Mouse (Mus musculus): ENCODE data around the gene Cfd. TPM values are rescaled to one million over a fixed set of nuclear protein-coding genes. Genes with fewer than 3 reads are reported as not detected.

Gene Cfd
- total RNA-seq, 2 experiments from 2014 or later: not detected

DNA sequence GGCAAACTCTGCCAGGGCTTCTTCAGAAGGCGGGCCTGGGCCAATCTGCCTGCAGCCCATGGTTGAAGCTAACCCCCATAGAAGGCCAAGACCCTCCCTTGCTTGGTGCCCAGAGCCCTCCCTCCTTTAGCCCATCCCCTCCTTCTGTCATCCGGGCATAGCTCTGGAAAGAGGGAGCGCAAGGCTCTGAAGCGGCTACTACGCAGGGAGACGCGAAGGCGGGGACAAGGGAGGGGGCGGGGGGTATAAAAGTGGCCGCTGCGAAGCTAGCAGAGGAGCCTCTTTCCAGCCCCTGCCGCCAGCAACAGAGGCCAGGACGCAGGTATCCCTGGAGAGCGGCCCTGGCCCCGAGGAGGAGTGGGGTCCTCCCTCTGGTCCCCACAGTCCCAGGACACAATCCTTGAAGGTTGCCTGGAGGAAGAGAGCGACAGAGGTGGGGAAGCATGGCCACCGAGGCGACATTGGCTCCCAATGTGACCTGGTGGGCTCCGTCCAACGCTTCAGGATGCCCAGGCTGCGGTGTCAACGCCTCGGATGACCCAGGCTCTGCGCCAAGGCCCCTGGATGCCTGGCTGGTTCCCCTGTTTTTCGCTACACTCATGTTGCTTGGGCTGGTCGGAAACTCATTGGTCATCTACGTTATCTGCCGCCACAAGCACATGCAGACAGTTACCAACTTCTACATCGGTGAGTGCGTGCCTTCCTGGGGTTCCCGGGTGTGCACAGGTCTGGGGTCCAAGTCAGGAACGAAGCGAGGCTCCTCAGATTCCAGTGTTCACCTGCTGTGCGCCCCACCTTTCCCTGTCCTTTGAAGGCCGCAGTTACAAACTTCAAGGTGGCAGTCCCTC is 27.8 kb downstream of the Cfd start:
- no peak for TF ChIP-seq CTCF (conservative IDR thresholded peaks at IDR 0.05)
- no peak for DNase-seq (ENCODE audit: low spot score in 2 of 2)
- Histone ChIP-seq H3K4me3 (peak overlapping the region; percentile 22; the same call in 1 of the 2 replicates), H3K27ac (no peak overlapping the region)

DNA sequence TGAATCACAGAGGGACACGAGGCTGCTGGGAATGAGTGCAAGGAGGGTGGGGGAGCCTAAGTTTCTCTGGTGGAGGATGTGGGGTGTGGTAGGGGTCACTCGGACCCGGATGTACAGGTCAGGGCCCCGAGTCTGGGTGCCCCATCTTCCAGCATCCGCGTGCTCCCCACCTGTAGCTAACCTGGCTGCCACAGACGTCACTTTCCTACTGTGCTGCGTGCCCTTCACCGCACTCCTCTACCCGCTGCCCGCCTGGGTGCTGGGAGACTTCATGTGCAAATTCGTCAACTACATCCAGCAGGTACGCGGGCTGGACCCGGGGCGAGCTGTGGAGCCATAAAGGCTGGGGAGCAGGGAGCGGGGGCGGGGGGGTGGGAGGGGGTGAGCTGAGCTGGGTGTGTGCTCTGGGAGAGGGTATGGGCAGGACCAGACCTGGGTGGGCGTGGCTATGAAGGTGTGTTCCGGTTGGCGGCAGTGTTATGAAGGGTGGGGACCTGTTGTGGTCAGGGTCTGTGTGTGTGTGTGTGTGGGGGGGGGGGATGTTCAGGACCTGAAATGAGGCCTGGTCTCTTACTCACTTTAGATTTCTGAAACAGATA is 28.7 kb downstream of the Cfd start:
- Histone ChIP-seq H3K4me3 (no peak overlapping the region), H3K27ac (no peak overlapping the region)
- TF ChIP-seq CTCF (conservative IDR thresholded peaks at IDR 0.05): no peak
- no peak for DNase-seq (ENCODE audit: low spot score in 2 of 2)

DNA sequence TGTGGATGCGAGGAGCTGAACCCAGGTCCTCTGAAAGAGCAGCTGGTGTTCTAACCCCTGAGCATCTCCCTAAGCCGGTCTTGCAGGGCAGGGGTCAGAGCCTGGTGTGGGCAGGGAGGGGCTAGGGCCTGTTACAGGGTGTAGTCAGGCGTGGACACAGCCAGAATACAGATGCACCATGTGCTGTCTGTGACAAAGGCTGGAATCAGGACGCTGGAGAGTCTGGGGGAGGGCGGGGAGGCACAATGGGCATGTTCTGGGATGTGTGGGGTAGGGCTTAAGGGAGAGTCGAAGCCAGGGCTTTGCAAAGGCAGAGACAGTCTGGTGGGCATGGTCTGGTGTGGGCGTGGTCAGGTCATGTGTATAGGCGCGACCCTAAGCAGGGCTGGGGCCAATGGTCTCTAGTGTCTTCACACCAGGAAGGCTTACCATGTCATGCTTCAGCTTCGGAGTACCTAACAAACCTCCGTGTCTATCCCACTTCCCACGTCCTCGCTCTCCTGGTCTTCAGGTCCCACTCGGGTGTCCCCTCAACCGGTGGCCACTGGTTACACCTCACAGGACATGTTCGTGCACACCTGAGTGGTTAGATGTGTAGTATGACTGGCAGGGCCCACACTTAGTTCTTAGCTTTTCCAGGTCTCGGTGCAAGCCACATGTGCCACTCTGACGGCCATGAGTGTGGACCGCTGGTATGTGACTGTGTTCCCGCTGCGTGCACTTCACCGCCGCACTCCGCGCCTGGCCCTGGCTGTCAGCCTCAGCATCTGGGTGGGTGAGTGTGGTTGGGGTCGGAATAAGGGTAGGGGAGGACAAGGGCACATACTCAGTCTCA is 29.6 kb downstream of the Cfd start:
- no peak overlapping the region for H3K27ac ChIP-seq
- peak overlapping the region; percentile 42; the same call in 1 of the 2 replicates for H3K4me3 ChIP-seq
- no peak for DNase-seq (ENCODE audit: low spot score in 2 of 2)
- TF ChIP-seq CTCF (conservative IDR thresholded peaks at IDR 0.05): no peak

DNA sequence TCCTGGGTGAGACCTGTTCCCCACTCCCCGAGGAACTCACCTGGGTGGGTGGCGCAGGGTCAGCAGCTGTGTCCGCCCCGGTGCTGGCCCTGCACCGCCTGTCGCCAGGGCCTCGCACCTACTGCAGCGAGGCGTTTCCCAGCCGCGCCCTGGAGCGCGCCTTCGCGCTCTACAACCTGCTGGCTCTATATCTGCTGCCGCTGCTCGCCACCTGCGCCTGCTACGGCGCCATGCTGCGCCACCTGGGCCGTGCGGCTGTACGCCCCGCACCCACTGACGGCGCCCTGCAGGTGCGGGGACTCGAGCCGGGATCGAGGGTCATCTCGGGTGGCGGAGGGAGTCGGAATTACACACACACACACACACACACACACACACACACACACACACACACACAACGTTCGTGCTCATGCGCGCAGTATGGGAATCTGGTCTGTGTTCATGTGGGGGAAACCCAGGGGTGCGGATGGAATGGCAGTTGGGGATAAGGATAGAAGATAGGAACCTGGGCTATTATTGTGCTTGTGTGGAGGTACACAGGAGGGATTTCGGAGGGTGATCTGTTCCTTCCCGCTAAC is 30.4 kb downstream of the Cfd start, which contains the start of gene R3hdm4:
TSS of gene R3hdm4 (minus strand) at position 251 of the 578 bp plus-strand sequence.
- Histone ChIP-seq H3K4me3 (peak within 1 kb of the TSS; percentile 42), H3K27ac (no peak within 1 kb of the TSS)
- no peak for DNase-seq (ENCODE audit: low spot score in 2 of 2)
- TF ChIP-seq CTCF (conservative IDR thresholded peaks at IDR 0.05): no peak

DNA sequence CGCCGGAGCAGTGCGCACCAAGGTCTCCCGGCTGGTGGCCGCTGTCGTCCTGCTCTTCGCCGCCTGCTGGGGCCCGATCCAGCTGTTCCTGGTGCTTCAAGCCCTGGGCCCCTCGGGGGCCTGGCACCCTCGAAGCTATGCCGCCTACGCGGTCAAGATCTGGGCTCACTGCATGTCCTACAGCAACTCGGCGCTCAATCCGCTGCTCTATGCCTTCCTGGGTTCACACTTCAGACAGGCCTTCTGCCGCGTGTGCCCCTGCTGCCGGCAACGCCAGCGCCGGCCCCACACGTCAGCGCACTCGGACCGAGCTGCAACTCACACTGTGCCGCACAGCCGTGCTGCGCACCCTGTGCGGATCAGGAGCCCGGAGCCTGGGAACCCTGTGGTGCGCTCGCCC is 30.9 kb downstream of the Cfd start:
- H3K4me3 ChIP-seq: peak overlapping the region; percentile 32
- no peak for TF ChIP-seq CTCF (conservative IDR thresholded peaks at IDR 0.05)
- no peak for DNase-seq (ENCODE audit: low spot score in 2 of 2)
- no peak overlapping the region for H3K27ac ChIP-seq

DNA sequence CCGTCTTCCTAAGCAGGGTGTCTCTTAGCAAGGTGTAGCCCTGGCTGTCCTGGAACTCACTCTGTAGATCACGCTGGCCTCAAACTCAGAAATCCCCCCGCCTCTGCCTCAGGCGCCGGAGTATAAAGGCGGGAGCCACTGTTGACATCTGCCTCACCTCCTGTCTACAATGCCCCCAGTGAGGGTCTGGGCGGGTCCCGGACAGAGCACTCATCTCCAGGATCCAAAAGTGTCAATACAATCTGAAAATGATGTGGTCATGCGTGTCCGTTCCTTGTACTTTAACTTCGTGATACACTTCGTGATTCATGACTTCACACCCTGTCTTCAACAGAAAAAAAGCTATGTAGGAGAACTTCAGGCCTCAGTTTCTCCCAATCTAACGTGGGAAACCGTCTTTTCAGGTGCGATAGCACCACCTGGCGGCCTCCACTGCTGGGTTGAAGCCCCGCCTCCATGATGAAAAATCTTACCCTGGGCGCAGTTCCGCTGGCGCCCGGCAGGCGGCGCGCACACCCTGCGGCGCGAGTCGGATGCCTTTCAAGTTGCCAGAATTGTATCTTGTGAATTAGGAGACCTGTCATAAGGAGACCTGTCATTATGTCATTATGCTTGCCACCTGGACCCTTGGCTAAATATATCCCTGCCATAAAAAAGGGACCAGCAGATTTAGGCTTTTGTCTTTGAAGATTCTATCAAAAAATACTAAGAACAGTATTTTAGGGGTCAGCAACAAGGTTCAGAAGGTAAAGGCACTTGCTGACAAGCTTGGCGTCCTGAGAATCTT is 34.5 kb downstream of the Cfd start:
- Histone ChIP-seq H3K27ac (peak overlapping the region; percentile 96; the same call in 1 of the 2 replicates), H3K4me3 (no peak overlapping the region)
- DNase-seq (ENCODE audit: low spot score in 2 of 2): peak; percentile 92 to 98

DNA sequence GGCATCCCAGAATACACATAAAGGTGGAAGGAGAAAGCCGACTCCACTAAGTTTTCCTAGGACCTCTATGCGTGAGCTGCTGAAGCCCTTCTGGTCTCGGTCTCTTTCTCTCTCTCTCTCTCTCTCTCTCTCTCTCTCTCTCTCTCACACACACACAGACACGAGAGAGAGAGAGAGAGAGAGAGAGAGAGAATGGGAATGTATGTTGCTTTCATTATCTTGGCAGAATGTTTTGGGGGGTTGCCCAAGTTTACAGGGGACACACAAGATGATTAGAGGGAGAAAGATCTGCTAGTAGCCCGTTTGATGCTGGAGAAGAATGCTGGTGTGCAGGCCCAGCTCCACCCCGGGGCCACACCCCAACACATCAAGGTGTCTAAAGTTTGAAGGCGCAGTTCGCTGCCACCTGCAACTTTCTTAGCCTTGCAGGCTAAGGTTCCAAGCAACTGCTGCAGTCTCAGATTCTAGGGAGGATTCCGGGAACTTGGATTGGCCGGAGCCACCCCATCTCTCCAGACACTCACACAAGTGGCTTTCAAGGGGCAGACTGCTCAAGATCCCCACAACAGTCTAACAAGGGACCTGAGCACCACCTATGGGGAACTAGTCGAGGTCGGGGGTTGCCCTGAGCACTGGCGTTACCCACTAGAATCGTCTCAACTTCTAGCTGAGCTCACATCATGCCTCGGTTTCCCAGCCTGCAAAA is 35.3 kb downstream of the Cfd start:
- DNase-seq (ENCODE audit: low spot score in 2 of 2): no peak
- Histone ChIP-seq H3K4me3 (peak overlapping the region; percentile 90), H3K27ac (peak overlapping the region; percentile 96)
- TF ChIP-seq CTCF (conservative IDR thresholded peaks at IDR 0.05): no peak

More for the DNA sequence above, 34.5 kb downstream of the Cfd start:
- TF ChIP-seq CTCF (conservative IDR thresholded peaks at IDR 0.05): peak; percentile 100

DNA sequence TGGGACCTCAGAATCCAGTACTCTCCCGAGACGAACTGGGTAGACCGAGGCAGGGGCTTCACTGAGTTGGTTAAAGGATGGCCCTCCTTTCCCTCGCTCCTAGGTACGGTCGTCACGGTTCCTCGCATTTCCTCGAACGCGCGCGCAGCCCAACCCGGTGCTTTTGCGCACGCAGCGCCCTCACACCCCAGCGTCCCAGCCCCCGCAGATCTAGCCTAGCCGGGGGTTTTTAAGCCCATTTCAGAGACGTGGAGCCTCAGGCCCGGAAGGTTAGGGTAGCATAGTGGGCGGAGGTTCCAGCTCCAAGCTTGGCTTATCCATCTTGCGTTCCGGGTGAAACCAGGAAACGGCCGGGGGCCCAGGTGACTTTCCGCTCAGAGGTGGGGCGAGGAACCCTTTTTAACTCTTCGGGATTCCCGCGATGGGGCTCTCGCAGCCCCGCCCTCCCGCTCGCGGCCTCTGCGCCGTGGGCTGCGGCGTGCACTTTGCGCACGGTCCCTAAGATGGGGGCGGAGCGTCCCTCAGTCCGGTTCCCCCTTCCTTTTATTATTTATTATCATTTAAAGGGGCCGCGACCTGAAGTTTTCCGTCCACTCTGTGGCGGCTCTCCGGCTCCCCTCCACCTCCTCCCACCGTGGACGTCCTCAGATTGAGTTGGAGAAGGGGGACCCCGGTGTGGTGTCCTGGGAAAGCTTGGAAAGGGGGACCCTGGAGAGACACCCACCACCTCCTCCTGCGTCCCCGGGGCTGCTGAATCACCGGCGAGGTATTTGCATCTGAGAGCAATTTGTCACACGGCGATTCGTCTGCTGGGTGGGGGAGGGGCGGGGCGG is 36.1 kb downstream of the Cfd start, which contains the start of gene Arid3a:
TSS of gene Arid3a (plus strand) at position 553 of the 833 bp plus-strand sequence.
- peak within 1 kb of the TSS; percentile 90 for H3K4me3 ChIP-seq
- peak within 1 kb of the TSS; percentile 96 for H3K27ac ChIP-seq
- TF ChIP-seq CTCF (conservative IDR thresholded peaks at IDR 0.05): no peak
- peak; percentile 79 to 87 for DNase-seq (ENCODE audit: low spot score in 2 of 2)

DNA sequence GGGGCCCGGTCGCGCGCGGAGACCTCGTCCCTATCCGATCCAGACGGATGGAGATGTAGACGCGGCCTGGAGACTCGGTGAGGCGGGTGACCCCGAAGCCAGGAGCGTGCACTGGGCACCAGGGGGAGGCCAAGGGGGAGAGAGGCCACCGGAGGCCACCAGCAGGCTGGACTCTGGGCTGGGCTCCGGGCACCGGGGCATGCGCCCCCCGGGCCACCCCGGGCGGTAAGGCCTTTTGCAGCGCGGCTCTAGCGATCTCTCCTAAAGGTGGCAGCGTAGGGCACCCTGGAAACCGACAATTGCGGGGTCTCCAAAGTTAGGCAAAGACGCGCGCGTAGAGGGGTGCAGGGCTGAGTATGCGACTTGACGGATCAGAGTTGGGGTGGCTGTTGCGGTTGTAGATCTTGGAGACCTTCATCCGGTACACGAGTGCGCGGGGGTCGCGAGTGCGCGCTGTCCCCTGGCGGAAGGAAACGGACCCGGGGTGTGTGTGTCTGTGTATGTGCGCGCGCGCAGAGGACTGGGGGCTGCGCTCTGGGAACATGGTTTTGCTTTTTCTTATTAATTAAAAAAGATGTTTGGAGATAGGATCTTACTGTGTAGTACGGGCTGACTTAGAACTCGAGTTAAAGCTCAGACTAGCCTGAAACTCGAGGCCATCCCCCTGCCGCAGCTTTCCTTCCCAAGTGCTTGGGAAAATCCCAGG is 36.8 kb downstream of the Cfd start:
- TF ChIP-seq CTCF (conservative IDR thresholded peaks at IDR 0.05): peak; percentile 52
- peak overlapping the region; percentile 96 for H3K27ac ChIP-seq
- DNase-seq (ENCODE audit: low spot score in 2 of 2): peak in 1 of 2 experiments; percentile 53
- H3K4me3 ChIP-seq: peak overlapping the region; percentile 90
